Mouse (Mus musculus) gonadal fat pad, adult 2 months (tissue): ENCODE results near the gene Crisp2. TPM values are rescaled to one million over a fixed set of nuclear protein-coding genes. Genes with fewer than 3 reads are reported as not detected.

Experiments
- DNase-seq: peaks from one replicate; pipeline ENCODE4 v3.0.0-alpha.2; 2012; ENCODE audit warnings: low read depth
- polyA plus RNA-seq: library from polyadenylated mRNA; depleted of rRNA; stranded (reverse); fragments of >200 nt; gene quantifications from 2 replicates; pipeline ENCODE4 v1.2.3, GENCODE M21; 2012; rRNA removed

Gene Crisp2
- polyA plus RNA-seq, 1 experiment: 7.5 TPM

DNA sequence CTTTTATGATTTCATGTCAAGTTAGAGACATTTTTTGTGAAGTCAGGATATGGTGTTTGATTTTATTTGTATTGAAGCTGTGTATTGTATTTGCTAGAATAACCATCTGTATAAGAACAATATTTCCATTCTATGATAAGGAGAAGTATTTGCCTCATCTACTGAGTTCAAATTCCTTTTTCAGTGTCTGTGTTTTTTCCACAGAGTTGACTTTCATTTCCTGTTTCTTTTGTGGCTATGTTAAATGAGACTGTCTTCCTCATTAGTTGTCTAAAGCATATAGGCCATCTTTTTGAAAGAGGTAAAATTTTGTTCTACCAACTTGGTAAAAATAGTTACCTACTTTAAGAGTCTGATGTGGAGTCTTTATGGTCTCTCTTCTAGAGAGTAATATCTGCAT, 90.5 kb downstream of the Crisp2 start:
- DNase-seq: no peak

Other genes starting within 250 kb of the Crisp2 start
- gene Esp6, start 245.5 kb downstream of the Crisp2 start, polyA plus RNA-seq: not detected in 2 replicates
- gene Esp4, start 208.4 kb downstream of the Crisp2 start, polyA plus RNA-seq: not detected in 2 replicates
- not detected in 2 replicates for gene Esp3, start 174.9 kb downstream of the Crisp2 start, polyA plus RNA-seq
- gene Esp1, start 79.9 kb downstream of the Crisp2 start, polyA plus RNA-seq: not detected in 2 replicates
- not detected in 2 replicates for gene Rhag, start 4.1 kb upstream of the Crisp2 start, polyA plus RNA-seq
- 4.2 and 4.3 TPM in 2 replicates for gene 9130008F23Rik, start 73.6 kb upstream of the Crisp2 start, polyA plus RNA-seq
- not detected in 2 replicates for gene Glyatl3, start 107.3 kb upstream of the Crisp2 start, polyA plus RNA-seq
- gene Mut, start 127.7 kb upstream of the Crisp2 start, polyA plus RNA-seq: 21.7 and 23.4 TPM in 2 replicates
- 0.62 and 0.74 TPM in 2 replicates for gene Cenpq, start 128.0 kb upstream of the Crisp2 start, polyA plus RNA-seq